Mouse (Mus musculus): Measurements from ENCODE around the gene Arhgef10l.

DNA sequence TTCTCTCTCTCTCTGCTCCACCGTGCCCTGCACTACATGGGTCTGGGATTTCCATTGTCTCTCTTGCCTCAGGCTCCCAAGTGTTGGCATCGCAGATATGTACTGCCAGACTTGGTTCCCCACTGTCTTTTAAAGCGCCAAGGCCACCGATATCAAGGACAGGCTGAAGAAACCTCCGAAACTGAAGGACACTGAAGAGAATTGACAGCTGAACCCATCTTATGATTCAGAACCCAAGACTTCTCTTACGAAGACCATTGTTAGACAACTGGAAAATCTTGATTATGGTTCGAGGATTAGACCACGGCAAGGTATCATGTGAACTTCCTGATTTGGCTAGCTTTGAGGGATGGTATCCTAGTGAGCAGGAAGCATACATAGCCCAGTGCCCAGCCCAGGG, 11.0 kb downstream of the Arhgef10l start:
- TF ChIP-seq CTCF (IDR thresholded peaks at IDR 0.05; ENCODE audit: low read depth) (no peak), EP300 (IDR thresholded peaks at IDR 0.05; ENCODE audit: low read depth) (no peak)

Measured in liver, embryonic 14.5 days (tissue).